ENCODE assay signal across 11 mouse cellular contexts in genomic region chr19:33113746-33114145, GRCm38 (mm10).
A peak's percentile ranks its signal among the peaks of the same experiment; 100 is the strongest.
DNase-seq lines count a peak whose midpoint lies in the region; ATAC-seq and TF ChIP-seq lines count a peak whose summit lies in the region.
"Had no signal": no experiment of that assay in that cellular context is flagged by ENCODE, and none has a peak within 500 bp of the region (broad histone marks: within the 10 kb centered on the region; RNA-seq: fewer than 3 reads in every experiment).

No protein-coding gene starts in this region.

- 63% methylated on average over 7 of the region's 7 CpGs for WGBS in kidney, embryonic 16.5 days
- WGBS in kidney, postnatal 0 days: 59% methylated on average over 7 of the region's 7 CpGs

- no peak for DNase-seq in kidney, postnatal 25 days
- peak; percentile 25 to 67 for DNase-seq in right cerebral cortex, postnatal 36 days (ENCODE audit: low spot score in 2 of 2)
- no peak for DNase-seq in right cerebral cortex, postnatal 14 days
- DNase-seq in kidney, postnatal 0 days (ENCODE audit: low spot score): peak; percentile 41
- DNase-seq in telencephalon, adult 2 months (ENCODE audit: low read depth, low spot score): peak; percentile 65
- DNase-seq: retina, postnatal 1 day had no signal

- no peak overlapping the region for H3K4me2 ChIP-seq in kidney, embryonic 16.5 days (replicated peaks; ENCODE audit: low read depth, low read length)
- H3K4me2 ChIP-seq in kidney, postnatal 0 days (ENCODE audit: low read length): no peak overlapping the region

- H3K9ac ChIP-seq in kidney, embryonic 16.5 days (replicated peaks; ENCODE audit: low read length): no peak overlapping the region
- H3K9ac ChIP-seq in kidney, postnatal 0 days (ENCODE audit: low read depth, low read length): no peak overlapping the region

- H3K9me3 ChIP-seq in kidney, embryonic 16.5 days (ENCODE audit: low read length): no peaks in the 10 kb centered on the region
- no peaks in the 10 kb centered on the region for H3K9me3 ChIP-seq in kidney, postnatal 0 days (replicated peaks; ENCODE audit: low read length)
- H3K9me3 ChIP-seq: megakaryocyte, embryonic 14.5 days had no signal

- no peaks in the 10 kb centered on the region for H3K27me3 ChIP-seq in kidney, embryonic 16.5 days (ENCODE audit: insufficient read depth, low read length)
- H3K27me3 ChIP-seq in kidney, postnatal 0 days (ENCODE audit: insufficient read depth, low read length): no peaks in the 10 kb centered on the region
- H3K27me3 ChIP-seq: megakaryocyte, embryonic 14.5 days had no signal

- ATAC-seq in kidney, embryonic 16.5 days (ENCODE audit: low FRiP score, low TSS enrichment): no peak
- ATAC-seq in kidney, postnatal 0 days (replicated peaks; ENCODE audit: low FRiP score, low read depth): no peak
- ATAC-seq in erythroblast, adult 5-6 weeks (replicated peaks; ENCODE audit: low FRiP score, poor library complexity, severe bottlenecking): no peak
- ATAC-seq: hindbrain, postnatal 0 days had no signal

- H3K36me3 ChIP-seq in kidney, embryonic 16.5 days (ENCODE audit: insufficient read depth, low read length): no peaks in the 10 kb centered on the region
- H3K36me3 ChIP-seq in kidney, postnatal 0 days (ENCODE audit: insufficient read depth, low read length): no peaks in the 10 kb centered on the region

- peaks cover 11% of the 10 kb centered on the region for H3K4me1 ChIP-seq in kidney, embryonic 16.5 days (ENCODE audit: insufficient read depth, low read length)
- 0 out of 2 replicates have a peak, but pooled peaks cover 3% of the 10 kb centered on the region for H3K4me1 ChIP-seq in kidney, postnatal 0 days (replicated peaks; ENCODE audit: insufficient read depth, low read length)

- TF ChIP-seq CTCF in kidney, postnatal 0 days (IDR thresholded peaks at IDR 0.05; ENCODE audit: low read depth): no peak

- H3K4me3 ChIP-seq in kidney, embryonic 16.5 days (ENCODE audit: low read length): no peak overlapping the region
- H3K4me3 ChIP-seq in kidney, postnatal 0 days (replicated peaks; ENCODE audit: low read depth, low read length): no peak overlapping the region
- H3K4me3 ChIP-seq: erythroblast, embryonic 14.5 days; megakaryocyte, embryonic 14.5 days had no signal

- H3K27ac ChIP-seq in kidney, embryonic 16.5 days (ENCODE audit: low read length): peak overlapping the region; percentile 57
- H3K27ac ChIP-seq in kidney, postnatal 0 days: no peak overlapping the region; the same call in 1 of the 2 replicates
- H3K27ac ChIP-seq: hindbrain, postnatal 0 days had no signal

Comparison
In these comparisons a context has a peak if more than half of its experiments do, and no peak if none do; other contexts are left out.
1. DNase-seq: peak in right cerebral cortex, postnatal 36 days (2 of 2), kidney, postnatal 0 days (single experiment) and telencephalon, adult 2 months (single experiment); none in kidney, postnatal 25 days (0 of 2) and right cerebral cortex, postnatal 14 days (single experiment).